Mouse (Mus musculus) left cerebral cortex, adult 2 months (tissue): ENCODE measurements at regions not wholly inside any gene's neighbourhood (a gene's known extent, or its start where the extent isn't known, plus 50 kb on each side); places are given as distances from the start of the nearest gene placed in this dataset.
"Not testable (repeated sequence)": the region's sequence is repeated elsewhere in the genome, so short reads cannot be mapped to it uniquely, and the experiment has no call there.

Source experiments
- DNase-seq, 2 experiments: peaks; one replicate each; pipeline ENCODE4 v3.0.0; 2021 to 2022; ENCODE audit warnings: low spot score in 2 of 2, mixed read lengths in 1 of 2; ENCODE audit errors: extremely low spot score in 1 of 2
- H3K27ac ChIP-seq: fragments of 200-600 bp; 2 replicates; pipeline ENCODE4 v1.8.1; 2022
- H3K4me3 ChIP-seq: fragments of 200-600 bp; 2 replicates; pipeline ENCODE4 v1.8.1; 2022
- CTCF ChIP-seq: fragments of 200-600 bp; IDR thresholded peaks from 2 replicates; pipeline ENCODE4 v1.8.1; 2022; ENCODE audit warnings: antibody characterized with exemption, mild to moderate bottlenecking, moderate library complexity
- intact Hi-C: fragments of 180-260 bp; cut with DNase I; formaldehyde crosslinking; loops from one replicate; pipeline ENCODE4 v1.15.1; 2025

- no peak overlapping the region for H3K27ac ChIP-seq
- no peak for TF ChIP-seq CTCF
- intact Hi-C loops, result no loop called here
- no peak for DNase-seq
- H3K4me3 ChIP-seq, result no peak overlapping the region
Observed at GRCm38 (mm10) chr12:115008434-115008833, 1039.1 kb upstream of the Zfp386 start.

GRCm38 (mm10) chr12:115012751-115013150, 1034.8 kb upstream of the Zfp386 start:
- DNase-seq, result no peak
- intact Hi-C loops, result no loop called here
- no peak for TF ChIP-seq CTCF
- Histone ChIP-seq H3K4me3 (no peak overlapping the region), H3K27ac (no peak overlapping the region)

- no peak for DNase-seq
- no peak for TF ChIP-seq CTCF
- intact Hi-C loops, result no loop called here
- no peak overlapping the region for H3K4me3 ChIP-seq
- H3K27ac ChIP-seq, result no peak overlapping the region
Observed at GRCm38 (mm10) chr12:115023742-115024141, 1023.8 kb upstream of the Zfp386 start.

- H3K27ac ChIP-seq, result no peak overlapping the region
- intact Hi-C loops, result no loop called here
Observed at GRCm38 (mm10) chr12:115034438-115035129, 1012.9 kb upstream of the Zfp386 start.

GRCm38 (mm10) chr12:115055080-115055479, 992.4 kb upstream of the Zfp386 start:
- Histone ChIP-seq H3K4me3 (no peak overlapping the region), H3K27ac (no peak overlapping the region)
- intact Hi-C loops, result no loop called here
- no peak for TF ChIP-seq CTCF
- no peak for DNase-seq

More at GRCm38 (mm10) chr12:115034438-115035129, 1012.9 kb upstream of the Zfp386 start:
- no peak for DNase-seq
- H3K4me3 ChIP-seq, result no peak overlapping the region
- TF ChIP-seq CTCF, result no peak

GRCm38 (mm10) chr12:115059954-115060353, 987.6 kb upstream of the Zfp386 start:
- DNase-seq, H3K4me3 ChIP-seq, H3K27ac ChIP-seq, intact Hi-C loops: not testable (repeated sequence)

- no peak for DNase-seq
- no peak overlapping the region for H3K4me3 ChIP-seq
- TF ChIP-seq CTCF, result no peak
- intact Hi-C loops, result no loop called here
- H3K27ac ChIP-seq, result no peak overlapping the region
Observed at GRCm38 (mm10) chr12:115067251-115067650, 980.3 kb upstream of the Zfp386 start.

GRCm38 (mm10) chr12:115091460-115091859, 956.1 kb upstream of the Zfp386 start:
- intact Hi-C loops, H3K27ac ChIP-seq, H3K4me3 ChIP-seq, DNase-seq: not testable (repeated sequence)

- no peak overlapping the region for H3K4me3 ChIP-seq
- TF ChIP-seq CTCF, result no peak
- intact Hi-C loops, result no loop called here
- DNase-seq, result no peak
- no peak overlapping the region for H3K27ac ChIP-seq
Observed at GRCm38 (mm10) chr12:115109742-115110141, 937.8 kb upstream of the Zfp386 start.

- DNase-seq, H3K4me3 ChIP-seq, H3K27ac ChIP-seq, intact Hi-C loops: not testable (repeated sequence)
Observed at GRCm38 (mm10) chr12:115119134-115119826, 928.2 kb upstream of the Zfp386 start.

- no peak for TF ChIP-seq CTCF
- H3K27ac ChIP-seq, result no peak overlapping the region
- no peak for DNase-seq
- no peak overlapping the region for H3K4me3 ChIP-seq
- intact Hi-C loops, result no loop called here
Observed at GRCm38 (mm10) chr12:115121259-115121658, 926.3 kb upstream of the Zfp386 start.

- TF ChIP-seq CTCF, result no peak
- intact Hi-C loops, result no loop called here
- H3K4me3 ChIP-seq, result no peak overlapping the region
- no peak overlapping the region for H3K27ac ChIP-seq
- DNase-seq, result no peak
Observed at GRCm38 (mm10) chr12:115121899-115122298, 925.6 kb upstream of the Zfp386 start.

GRCm38 (mm10) chr12:115132930-115133329, 914.6 kb upstream of the Zfp386 start:
- H3K27ac ChIP-seq, H3K4me3 ChIP-seq, DNase-seq, intact Hi-C loops: not testable (repeated sequence)

GRCm38 (mm10) chr12:115145407-115145806, 902.1 kb upstream of the Zfp386 start:
- intact Hi-C loops, DNase-seq: not testable (repeated sequence)

GRCm38 (mm10) chr12:115146471-115146870, 901.1 kb upstream of the Zfp386 start:
- H3K4me3 ChIP-seq, H3K27ac ChIP-seq, intact Hi-C loops, DNase-seq: not testable (repeated sequence)

More at GRCm38 (mm10) chr12:115145407-115145806, 902.1 kb upstream of the Zfp386 start:
- not testable (repeated sequence) for H3K4me3 ChIP-seq, H3K27ac ChIP-seq

GRCm38 (mm10) chr12:115151967-115152366, 895.6 kb upstream of the Zfp386 start:
- H3K27ac ChIP-seq, DNase-seq, H3K4me3 ChIP-seq, intact Hi-C loops: not testable (repeated sequence)

GRCm38 (mm10) chr12:115158231-115158630, 889.3 kb upstream of the Zfp386 start:
- H3K4me3 ChIP-seq, intact Hi-C loops, DNase-seq, H3K27ac ChIP-seq: not testable (repeated sequence)
